Mouse (Mus musculus) ES-E14 (cell line): ENCODE measurements at regions not wholly inside any gene's neighbourhood (a gene's known extent, or its start where the extent isn't known, plus 50 kb on each side); places are given as distances from the start of the nearest gene placed in this dataset.

ENCODE experiments used
- CHD2 ChIP-seq: IDR thresholded peaks from 2 replicates; pipeline ENCODE4 v1.6.1; 2014; ENCODE audit warnings: mild to moderate bottlenecking, low read depth, low read length, inconsistent platforms
- HCFC1 ChIP-seq: IDR thresholded peaks from 2 replicates; pipeline ENCODE4 v1.6.1; 2012; ENCODE audit warnings: low read length, inconsistent platforms, borderline replicate concordance; ENCODE audit not compliant: insufficient read depth
- MAFK ChIP-seq: IDR thresholded peaks from 2 replicates; pipeline ENCODE4 v1.6.1; 2014; ENCODE audit warnings: mild to moderate bottlenecking, low read depth, low read length, inconsistent platforms; ENCODE audit not compliant: insufficient read depth
- ZC3H11A ChIP-seq: IDR thresholded peaks from 2 replicates; pipeline ENCODE4 v1.6.1; 2012; ENCODE audit warnings: low read depth, mild to moderate bottlenecking, inconsistent platforms, low read length, borderline replicate concordance
- ZNF384 ChIP-seq: IDR thresholded peaks from 2 replicates; pipeline ENCODE4 v1.6.1; 2012; ENCODE audit warnings: low read depth, low read length, inconsistent platforms

GRCm38 (mm10) chr15:32082109-32082508 lies 95.0 kb upstream of the Tas2r119 start:
- TF ChIP-seq MAFK (no peak), ZNF384 (no peak), CHD2 (no peak), ZC3H11A (no peak), HCFC1 (no peak)
